Mouse (Mus musculus): ENCODE measurements at regions not wholly inside any gene's neighbourhood (a gene's known extent, or its start where the extent isn't known, plus 50 kb on each side); places are given as distances from the start of the nearest gene placed in this dataset.

- TF ChIP-seq FLI1 (IDR thresholded peaks at IDR 0.05; ENCODE audit: low read length) (no peak), GATA1 (IDR thresholded peaks at IDR 0.05; ENCODE audit: borderline replicate concordance, low read length) (no peak)
These were observed 272.5 kb upstream of the Lrig3 start for GRCm38 (mm10) chr10:125693505-125693904.
